Mouse (Mus musculus) cerebellum, adult 2 months (tissue): ENCODE measurements at regions not wholly inside any gene's neighbourhood (a gene's known extent, or its start where the extent isn't known, plus 50 kb on each side); places are given as distances from the start of the nearest gene placed in this dataset.

Source experiments
- DNase-seq, 2 experiments: peaks; one replicate each; pipeline ENCODE4 v3.0.0; 2021
- H3K27ac ChIP-seq: fragments of 200-500 bp; 2 replicates; pipeline ENCODE4 v1.5.1; 2012; ENCODE audit warnings: low read length, control low read depth, inconsistent platforms; ENCODE audit not compliant: insufficient read depth
- H3K27me3 ChIP-seq: fragments of 200-500 bp; 2 replicates; pipeline ENCODE4 v1.6.1; 2012; ENCODE audit warnings: inconsistent platforms, mild to moderate bottlenecking, low read length, moderate library complexity; ENCODE audit not compliant: control insufficient read depth, insufficient read depth
- H3K4me1 ChIP-seq: fragments of 200-500 bp; 2 replicates; pipeline ENCODE4 v1.6.1; 2011; ENCODE audit warnings: low read length; ENCODE audit not compliant: control insufficient read depth, insufficient read depth
- H3K4me3 ChIP-seq: fragments of 200-500 bp; replicated peaks from 2 replicates; pipeline ENCODE3; 2011; ENCODE audit warnings: mild to moderate bottlenecking, low read depth, low read length, control low read depth; ENCODE audit not compliant: insufficient read depth
- CTCF ChIP-seq: fragments of 200-500 bp; IDR thresholded peaks from 2 replicates; pipeline ENCODE4 v1.5.1; 2011; ENCODE audit warnings: low read depth, mild to moderate bottlenecking, control low read depth, low read length, moderate library complexity, borderline replicate concordance; ENCODE audit not compliant: insufficient read depth
- POLR2A ChIP-seq: fragments of 200-500 bp; IDR thresholded peaks from 2 replicates; pipeline ENCODE4 v1.6.1; 2011; ENCODE audit warnings: low read length, control low read depth, borderline replicate concordance; ENCODE audit not compliant: insufficient read depth
- WGBS: fragments of 180-500 bp; shearing (Covaris S2); methylation state at CpG from one replicate; pipeline ENCODE4 v1.1.7; 2018; 5-methylcytosine and 5-hydroxymethylcytosine counted together

DNA sequence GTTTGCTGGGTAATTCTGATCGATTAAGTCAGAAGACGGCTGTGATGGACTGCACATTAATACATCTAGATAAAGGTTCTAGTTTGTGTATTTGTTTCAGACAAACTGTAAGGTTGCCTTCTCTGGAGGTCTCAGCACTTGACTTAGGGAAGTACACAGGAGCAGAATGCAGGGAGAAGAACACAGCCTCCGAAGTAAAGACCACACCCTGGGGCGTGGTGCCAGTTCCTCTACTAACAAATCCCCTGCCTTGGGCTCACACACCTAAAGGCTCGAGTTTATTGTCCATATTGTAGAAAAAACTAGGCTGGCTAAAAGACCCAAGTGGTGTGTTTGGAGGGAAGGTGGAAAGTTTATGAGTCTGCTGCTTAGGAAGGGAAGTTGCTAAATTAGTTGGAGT lies 181.8 kb downstream of the Gm10260 start:
- Histone ChIP-seq H3K4me3 (no peak overlapping the region), H3K27ac (no peak overlapping the region), H3K4me1 (no peaks in the 10 kb centered on the region), H3K27me3 (no peaks in the 10 kb centered on the region)
- TF ChIP-seq POLR2A (no peak), CTCF (no peak)
- WGBS: 96% methylated on average over 5 of the region's 5 CpGs
- no peak for DNase-seq

DNA sequence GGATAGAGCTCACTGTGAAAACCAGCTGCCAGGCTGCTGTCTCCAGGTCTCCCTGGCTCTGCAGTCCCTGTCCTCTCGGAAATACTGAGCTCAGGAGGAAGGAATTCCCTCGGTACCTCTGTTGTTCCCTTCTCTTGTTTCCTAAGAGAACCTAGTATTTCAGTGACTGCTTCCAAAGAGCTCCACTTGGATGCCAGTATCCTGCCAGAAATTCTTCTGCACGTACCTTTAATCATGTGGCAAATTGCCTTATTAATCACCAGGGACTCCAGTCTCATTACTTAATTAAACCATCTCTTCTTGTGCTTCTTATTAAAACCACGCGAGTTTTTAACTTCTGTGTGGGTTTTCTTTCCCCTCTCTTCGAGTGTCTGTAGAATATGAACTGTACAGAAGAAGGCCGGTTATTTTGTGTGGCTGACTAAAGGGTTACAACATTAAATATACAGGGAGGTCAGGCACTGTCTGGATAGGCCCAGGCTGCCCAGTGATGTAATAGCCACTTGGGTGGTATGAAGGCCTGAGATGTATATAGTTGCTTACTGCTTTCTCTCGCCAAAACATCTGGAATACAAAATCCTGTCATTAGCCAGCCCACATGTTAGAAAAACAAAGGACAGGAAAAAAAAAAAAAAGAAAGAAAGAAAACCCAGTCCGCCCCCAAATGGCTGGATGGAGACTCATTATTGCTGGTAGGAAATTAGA lies 183.2 kb downstream of the Gm10260 start:
- TF ChIP-seq CTCF (no peak), POLR2A (no peak)
- H3K27me3 ChIP-seq: no peaks in the 10 kb centered on the region
- no peaks in the 10 kb centered on the region for H3K4me1 ChIP-seq
- no peak overlapping the region for H3K4me3 ChIP-seq
- WGBS: 77% methylated on average over 9 of the region's 9 CpGs
- no peak for DNase-seq
- no peak overlapping the region for H3K27ac ChIP-seq

DNA sequence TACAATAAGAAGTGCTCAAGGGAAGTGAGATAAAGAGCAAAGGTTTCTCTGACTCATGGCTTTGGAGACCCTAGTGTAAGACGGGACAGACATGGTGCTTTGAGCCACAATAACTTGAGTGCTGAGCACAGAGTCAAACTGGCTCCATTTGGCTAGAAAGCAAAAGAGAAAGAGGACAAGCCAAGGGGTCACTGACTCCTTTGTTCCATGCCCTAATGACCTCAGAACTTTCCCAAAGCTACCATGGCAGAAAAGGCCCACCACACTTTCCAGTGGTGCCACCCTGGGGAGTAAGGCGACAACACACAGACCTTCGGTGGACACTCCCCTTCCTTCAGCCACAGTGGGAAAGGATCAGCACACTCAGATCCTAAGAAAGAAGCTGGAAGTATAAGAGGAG lies 186.8 kb downstream of the Gm10260 start:
- TF ChIP-seq POLR2A (no peak), CTCF (no peak)
- no peak overlapping the region for H3K27ac ChIP-seq
- no peaks in the 10 kb centered on the region for H3K4me1 ChIP-seq
- H3K4me3 ChIP-seq: no peak overlapping the region
- 89% methylated on average over 3 of the region's 3 CpGs for WGBS
- no peaks in the 10 kb centered on the region for H3K27me3 ChIP-seq
- no peak for DNase-seq

DNA sequence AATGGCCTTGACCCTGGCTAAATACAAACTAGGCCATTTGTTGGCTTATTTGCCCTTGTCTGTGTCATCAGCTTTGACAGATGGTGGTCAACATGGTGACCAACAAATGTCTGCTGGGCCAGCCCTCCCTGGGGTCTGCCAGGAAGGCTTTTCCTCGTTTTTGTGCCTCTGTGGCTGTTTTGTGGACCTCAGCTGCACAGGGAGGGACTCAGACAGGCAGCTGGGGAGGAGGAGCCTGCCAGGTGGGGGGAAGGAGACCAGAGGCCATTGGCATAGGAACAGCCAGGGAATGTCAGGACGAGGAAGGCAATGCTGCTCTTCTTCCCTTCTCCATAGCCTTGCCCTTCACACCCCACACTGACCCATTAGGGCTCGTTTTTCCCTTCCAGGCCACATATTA lies 188.1 kb downstream of the Gm10260 start:
- 61% methylated on average over 3 of the region's 3 CpGs for WGBS
- no peaks in the 10 kb centered on the region for H3K27me3 ChIP-seq
- no peaks in the 10 kb centered on the region for H3K4me1 ChIP-seq

DNA sequence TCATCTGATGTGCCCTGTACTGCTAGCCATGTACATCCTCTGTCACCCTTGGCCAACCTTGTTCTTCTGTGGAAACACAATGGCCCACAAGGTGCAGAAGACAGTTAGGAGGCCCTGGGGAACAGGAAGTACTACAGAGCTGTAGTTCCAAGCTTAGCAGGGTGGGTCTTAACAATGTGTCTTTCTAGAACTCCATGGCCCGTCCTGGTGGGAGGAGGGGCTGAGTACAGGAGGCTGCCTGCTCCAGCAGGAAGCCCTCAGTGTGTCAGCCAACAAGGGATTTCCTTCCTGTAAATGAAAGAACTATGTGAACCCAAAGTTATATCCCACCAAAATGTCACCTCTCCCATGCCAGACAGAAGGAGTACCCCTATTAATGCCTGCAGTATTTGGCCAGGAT lies 190.4 kb downstream of the Gm10260 start:
- DNase-seq: no peak
- no peak for TF ChIP-seq CTCF
- TF ChIP-seq POLR2A: no peak

More for the DNA sequence above, 188.1 kb downstream of the Gm10260 start:
- no peak for DNase-seq
- TF ChIP-seq POLR2A (no peak), CTCF (no peak)
- no peak overlapping the region for H3K4me3 ChIP-seq
- H3K27ac ChIP-seq: no peak overlapping the region

DNA sequence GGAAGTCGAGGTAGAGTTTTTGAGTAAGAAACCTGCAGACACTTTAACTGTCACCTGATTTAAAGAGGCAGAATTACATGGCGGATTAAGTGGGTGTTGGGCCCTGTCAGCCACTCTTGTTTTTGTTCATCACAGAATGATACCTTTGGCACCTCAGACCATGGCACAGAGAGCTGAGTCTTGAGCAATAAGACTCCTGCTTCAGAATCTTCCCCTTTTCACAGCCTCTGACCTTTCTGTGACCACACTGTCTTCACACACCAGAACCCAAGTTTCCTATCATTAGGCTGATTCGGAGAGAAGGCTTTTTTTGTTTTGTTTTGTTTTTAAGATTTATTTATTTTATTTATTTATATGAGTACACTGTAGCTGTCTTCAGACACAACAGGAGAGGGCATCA lies 192.8 kb downstream of the Gm10260 start:
- no peak for DNase-seq
- Histone ChIP-seq H3K4me3 (no peak overlapping the region), H3K27ac (no peak overlapping the region), H3K4me1 (no peaks in the 10 kb centered on the region), H3K27me3 (no peaks in the 10 kb centered on the region)
- TF ChIP-seq CTCF (no peak), POLR2A (no peak)
- WGBS: 93% methylated on average over 3 of the region's 3 CpGs

More for the DNA sequence above, 190.4 kb downstream of the Gm10260 start:
- Histone ChIP-seq H3K27me3 (no peaks in the 10 kb centered on the region), H3K4me3 (no peak overlapping the region), H3K4me1 (no peaks in the 10 kb centered on the region), H3K27ac (no peak overlapping the region)
- 62% methylated on average over 1 of the region's 1 CpGs for WGBS

DNA sequence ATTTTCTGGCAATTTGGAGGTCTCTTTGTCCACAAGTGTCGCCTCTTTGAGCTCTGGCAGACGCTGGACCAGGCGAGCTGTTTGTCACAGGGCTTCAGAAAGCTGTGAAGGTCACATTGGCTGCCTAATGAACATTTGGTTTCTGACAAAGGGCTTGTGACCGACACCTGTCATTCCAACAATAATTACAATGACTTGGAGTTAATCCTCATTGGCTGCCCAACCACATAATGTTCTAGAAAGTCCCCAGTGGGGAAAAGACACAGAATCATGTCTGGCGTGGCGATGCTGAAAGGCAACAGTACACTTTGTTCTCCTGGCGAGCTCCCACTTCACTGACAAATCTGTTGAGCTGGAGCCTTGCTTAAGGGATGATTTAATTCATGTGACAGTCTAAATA lies 194.4 kb downstream of the Gm10260 start:
- H3K27me3 ChIP-seq: no peaks in the 10 kb centered on the region
- TF ChIP-seq CTCF: no peak
- TF ChIP-seq POLR2A: no peak
- no peak for DNase-seq

DNA sequence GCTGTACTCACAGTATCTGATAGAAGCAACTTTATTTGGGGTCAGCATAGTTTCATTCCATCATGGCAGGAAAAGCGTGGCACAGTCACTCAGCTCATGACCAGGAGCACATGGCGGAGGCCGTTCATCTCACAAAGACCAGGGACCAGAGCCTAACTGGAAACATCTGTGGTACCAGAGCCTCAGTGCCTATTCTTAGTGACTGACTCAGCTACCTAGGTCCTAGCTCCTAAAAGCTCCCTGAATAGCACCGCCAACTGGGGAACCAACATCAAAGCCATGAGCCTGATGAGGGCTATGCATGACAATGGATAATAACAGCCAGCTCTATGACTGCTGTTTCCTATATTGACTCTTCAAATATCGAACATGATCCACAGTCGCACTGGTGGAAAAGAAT lies 198.2 kb downstream of the Gm10260 start:
- no peaks in the 10 kb centered on the region for H3K27me3 ChIP-seq
- no peak for DNase-seq
- 96% methylated on average over 6 of the region's 6 CpGs for WGBS
- no peak overlapping the region for H3K4me3 ChIP-seq
- TF ChIP-seq CTCF: no peak
- no peak for TF ChIP-seq POLR2A
- peaks cover 13% of the 10 kb centered on the region; the same call in 1 of the 2 replicates for H3K4me1 ChIP-seq
- no peak overlapping the region for H3K27ac ChIP-seq

More for the DNA sequence above, 194.4 kb downstream of the Gm10260 start:
- Histone ChIP-seq H3K4me3 (no peak overlapping the region), H3K27ac (no peak overlapping the region), H3K4me1 (no peaks in the 10 kb centered on the region)
- WGBS: 58% methylated on average over 7 of the region's 7 CpGs

DNA sequence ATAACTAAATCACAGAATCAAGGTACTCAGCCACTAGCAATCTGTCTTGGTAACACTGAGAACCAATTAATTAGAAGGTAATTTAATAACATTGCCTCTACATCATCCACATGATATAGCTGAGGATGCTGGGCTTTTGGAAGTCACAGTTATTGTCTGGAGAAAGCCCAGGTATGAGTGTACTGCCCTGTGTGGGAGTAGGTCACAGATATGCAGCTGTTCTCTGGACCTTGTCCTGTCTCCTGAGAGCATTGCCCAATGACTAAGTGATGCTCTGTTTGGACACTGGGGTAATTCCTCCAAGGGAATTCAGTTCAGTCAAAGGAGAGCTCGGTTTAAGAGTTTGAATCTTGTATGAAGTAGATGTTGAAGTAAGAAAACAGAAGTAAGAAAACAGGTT lies 199.6 kb downstream of the Gm10260 start:
- Histone ChIP-seq H3K27ac (no peak overlapping the region), H3K4me1 (peaks cover 13% of the 10 kb centered on the region; the same call in 1 of the 2 replicates), H3K27me3 (no peaks in the 10 kb centered on the region), H3K4me3 (no peak overlapping the region)
- TF ChIP-seq POLR2A: no peak
- no peak for TF ChIP-seq CTCF
- WGBS: 96% methylated on average over 1 of the region's 1 CpGs
- DNase-seq: no peak
